Mouse (Mus musculus) cerebellum, adult (tissue): ENCODE results near the gene Cercam.
"Not testable (repeated sequence)": the region's sequence is repeated elsewhere in the genome, so short reads cannot be mapped to it uniquely, and the experiment has no call there.

Experiments used
- ATAC-seq: cut with Nextera tagmentation; 2 replicates; pipeline ENCODE4 v1.9.2; 2017; ENCODE audit warnings: mild to moderate bottlenecking, moderate library complexity, mixed read lengths; ENCODE audit not compliant: insufficient number of reproducible peaks, low FRiP score, low TSS enrichment

Gene Cercam

GRCm38 (mm10) chr2:29889991-29890833 is 21.2 kb downstream of the Cercam start:
- peak; percentile 67 for ATAC-seq

- ATAC-seq: no peak
Observed at GRCm38 (mm10) chr2:29891773-29892172, 22.8 kb downstream of the Cercam start.

- no peak for ATAC-seq
Observed at GRCm38 (mm10) chr2:29896071-29896470, 27.1 kb downstream of the Cercam start.

GRCm38 (mm10) chr2:29897366-29897765 is 28.4 kb downstream of the Cercam start:
- no peak for ATAC-seq

- ATAC-seq: no peak
Observed at GRCm38 (mm10) chr2:29898081-29898480, 29.1 kb downstream of the Cercam start.

GRCm38 (mm10) chr2:29902194-29902593 is 33.2 kb downstream of the Cercam start:
- ATAC-seq: no peak

- ATAC-seq: not testable (repeated sequence)
Observed at GRCm38 (mm10) chr2:29908171-29908570, 39.2 kb downstream of the Cercam start.

GRCm38 (mm10) chr2:29910042-29910441 is 41.1 kb downstream of the Cercam start:
- no peak for ATAC-seq

GRCm38 (mm10) chr2:29917621-29918020 is 48.7 kb downstream of the Cercam start:
- ATAC-seq: no peak

- ATAC-seq: no peak
Observed at GRCm38 (mm10) chr2:29922011-29922410, 53.0 kb downstream of the Cercam start.

GRCm38 (mm10) chr2:29926542-29926941 is 57.6 kb downstream of the Cercam start:
- no peak for ATAC-seq

GRCm38 (mm10) chr2:29930506-29930905 is 61.5 kb downstream of the Cercam start:
- ATAC-seq: peak; percentile 90

- no peak for ATAC-seq
Observed at GRCm38 (mm10) chr2:29931194-29931593, 62.2 kb downstream of the Cercam start.
